Mouse (Mus musculus) urinary bladder, adult 18-20 months (tissue): ENCODE measurements at regions not wholly inside any gene's neighbourhood (a gene's known extent, or its start where the extent isn't known, plus 50 kb on each side); places are given as distances from the start of the nearest gene placed in this dataset.
"Not testable (repeated sequence)": the region's sequence is repeated elsewhere in the genome, so short reads cannot be mapped to it uniquely, and the experiment has no call there.

ENCODE experiments used
- DNase-seq, 2 experiments: peaks; one replicate each; pipeline ENCODE4 v3.0.0; 2022; ENCODE audit warnings: low spot score in 2 of 2, mixed read lengths in 2 of 2

DNA sequence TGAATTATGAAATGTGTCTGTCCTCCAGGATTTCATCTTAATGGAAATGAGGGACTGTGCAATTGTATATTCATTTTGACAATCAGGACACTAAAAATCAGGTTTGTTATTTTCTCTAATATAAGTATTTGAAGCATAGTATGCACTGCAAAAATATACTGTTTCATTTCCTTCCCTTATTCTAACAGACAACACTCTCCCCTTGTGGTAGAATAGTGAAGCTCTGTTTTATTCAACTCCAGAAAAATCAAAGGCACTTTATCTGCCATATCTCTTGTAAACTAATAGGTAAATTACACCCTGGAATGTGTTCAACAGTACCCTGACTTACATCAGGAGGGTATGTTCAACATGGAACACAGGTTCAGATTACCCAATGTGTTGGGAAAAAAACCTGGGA is 137.7 kb upstream of the Zfp960 start:
- no peak for DNase-seq

DNA sequence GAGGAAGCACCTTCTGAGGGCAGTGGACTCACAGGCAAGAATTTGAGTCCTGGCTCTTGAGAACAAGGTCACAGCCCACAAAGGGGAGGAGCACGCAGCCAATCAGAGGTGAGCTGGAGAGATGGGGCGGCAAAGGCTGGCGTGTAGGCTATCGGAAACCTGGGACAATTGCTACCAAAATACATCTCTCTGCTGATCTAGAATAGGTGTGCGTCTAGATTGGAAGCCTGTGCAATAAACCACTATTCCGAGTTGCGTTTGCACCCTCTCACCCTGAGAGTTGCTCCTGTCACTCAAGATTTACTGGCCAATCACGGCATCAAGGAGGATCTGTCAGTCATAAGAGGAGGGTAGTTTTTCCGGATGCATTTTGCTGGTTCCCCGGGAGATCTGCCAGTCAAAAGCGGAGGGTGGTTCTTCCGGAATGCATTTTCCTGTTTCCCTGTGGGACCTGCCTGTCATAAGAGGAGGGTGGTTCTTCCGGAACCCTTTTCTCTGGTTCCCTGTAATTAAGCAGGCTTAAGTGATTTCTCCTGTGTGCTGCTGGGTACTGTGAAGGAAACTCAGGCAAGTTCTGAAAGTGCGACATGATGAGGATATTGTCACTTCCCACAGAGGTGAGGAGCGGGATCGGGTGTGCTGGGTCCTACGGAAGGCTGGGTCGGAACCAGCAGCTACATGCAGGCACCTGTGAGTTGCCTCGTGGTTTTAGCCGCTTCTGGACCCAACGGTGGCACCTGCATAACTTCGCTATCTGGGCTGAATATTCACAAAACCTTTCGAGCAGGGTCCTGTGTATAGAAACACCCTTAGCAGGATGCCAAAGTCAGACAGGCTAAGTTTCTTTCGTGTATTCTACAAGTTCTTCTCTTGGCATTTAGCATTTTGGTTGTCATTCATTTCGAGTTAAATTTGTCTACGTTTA is 112.6 kb upstream of the Zfp960 start:
- DNase-seq = peak; percentile 78 to 85

DNA sequence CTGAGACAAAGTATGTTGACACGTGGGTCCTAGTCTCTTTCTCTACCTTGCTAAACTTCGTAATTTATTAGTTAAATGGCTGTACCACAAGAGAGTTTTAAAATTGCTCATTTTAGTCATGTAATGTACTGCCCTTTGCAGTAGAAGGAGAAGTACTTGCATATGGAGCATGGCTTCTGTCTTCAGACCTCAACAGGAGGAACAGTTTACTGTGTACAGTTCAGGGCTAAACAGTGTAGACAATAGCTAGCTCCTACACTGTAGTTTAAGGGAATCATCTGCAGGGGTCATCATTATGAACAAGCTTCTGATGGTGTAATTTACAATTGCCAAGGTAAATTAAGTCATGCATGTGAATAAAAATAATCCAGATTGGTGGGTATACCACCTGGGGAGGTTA is 111.8 kb upstream of the Zfp960 start:
- DNase-seq = not testable (repeated sequence)

DNA sequence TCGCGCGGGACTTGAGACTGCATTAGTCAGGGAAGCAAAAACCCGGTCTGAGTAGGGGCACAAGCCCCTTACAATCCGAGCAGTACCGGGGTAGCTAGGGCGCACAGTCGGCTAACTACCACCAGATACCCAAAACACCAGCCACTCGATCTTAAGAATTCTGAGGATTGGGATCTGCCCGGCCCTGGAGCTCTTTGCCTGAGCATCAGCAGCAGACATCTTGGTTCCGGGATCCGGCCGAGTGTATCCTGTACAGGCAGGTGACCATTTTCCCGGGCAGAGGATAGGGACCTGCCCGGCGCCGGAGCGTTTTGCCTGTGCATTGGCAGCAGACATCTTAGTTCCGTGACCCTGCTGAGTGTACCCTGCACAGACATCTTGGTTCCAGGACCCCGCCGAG is 66.7 kb upstream of the Zfp960 start:
- DNase-seq = not testable (repeated sequence)

DNA sequence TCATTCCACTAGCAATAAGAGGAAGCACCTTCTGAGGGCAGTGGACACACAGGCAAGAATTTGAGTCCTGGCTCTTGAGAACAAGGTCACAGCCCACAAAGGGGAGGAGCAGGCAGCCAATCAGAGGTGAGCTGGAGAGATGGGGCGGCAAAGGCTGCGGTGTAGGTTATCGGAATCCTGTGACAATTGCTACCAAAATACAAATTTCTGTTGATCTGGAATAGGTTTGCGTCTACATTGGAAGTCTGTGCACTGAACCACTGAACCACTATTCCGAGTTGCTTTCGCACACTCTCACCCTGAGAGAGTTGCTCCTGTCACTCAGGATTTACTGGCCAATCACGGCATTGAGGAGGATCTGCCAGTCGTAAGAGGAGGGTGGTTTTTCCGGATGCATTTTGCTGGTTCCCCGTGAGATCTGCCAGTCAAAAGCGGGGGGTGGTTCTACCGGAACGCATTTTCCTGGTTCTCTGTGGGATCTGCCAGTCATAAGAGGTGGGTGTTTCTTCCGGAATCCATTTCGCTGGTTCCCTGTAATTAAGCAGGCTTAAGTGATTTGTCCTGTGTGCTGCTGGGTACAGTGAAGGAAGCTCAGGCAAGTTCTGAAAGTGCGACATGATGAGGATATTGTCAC is 59.2 kb upstream of the Zfp960 start:
- DNase-seq = peak; percentile 55 to 88

DNA sequence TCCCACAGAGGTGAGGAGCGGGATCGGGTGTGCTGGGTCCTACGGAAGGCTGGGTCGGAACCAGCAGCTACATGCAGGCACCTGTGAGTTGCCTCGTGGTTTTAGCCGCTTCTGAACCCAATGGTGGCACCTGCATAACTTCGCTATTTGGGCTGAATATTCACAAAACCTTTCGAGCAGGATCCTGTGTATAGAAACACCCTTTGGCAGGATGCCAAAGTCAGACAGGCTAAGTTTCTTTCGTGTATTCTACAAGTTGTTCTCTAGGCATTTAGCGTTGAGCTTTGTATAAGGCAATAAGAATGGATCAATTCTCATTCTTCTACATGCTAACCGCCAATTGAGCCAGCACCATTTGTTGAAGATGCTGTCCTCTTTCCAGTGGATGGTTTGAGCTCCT is 58.6 kb upstream of the Zfp960 start:
- peak in 1 of 2 experiments; percentile 12 for DNase-seq
